Mouse (Mus musculus) liver, embryonic 15.5 days (tissue): ENCODE measurements around the gene Gm12258. TPM values are rescaled to one million over a fixed set of nuclear protein-coding genes. Genes with fewer than 3 reads are reported as not detected.
A peak's percentile ranks its signal among the peaks of the same experiment; 100 is the strongest.
"Not testable (repeated sequence)": the region's sequence is repeated elsewhere in the genome, so short reads cannot be mapped to it uniquely, and the experiment has no call there.

ENCODE experiments used
- ATAC-seq: fragments of 200-750 bp; cut with Nextera tagmentation; 2 replicates; pipeline ENCODE4 v1.8.0; 2017; ENCODE audit warnings: moderate number of reproducible peaks, mild to moderate bottlenecking, moderate library complexity; ENCODE audit not compliant: insufficient read depth
- H3K27ac ChIP-seq: fragments of 300-500 bp; sonication (generic); replicated peaks from 2 replicates; pipeline ENCODE4 v1.5.1; 2015; ENCODE audit warnings: mild to moderate bottlenecking, inconsistent platforms
- H3K27me3 ChIP-seq: fragments of 300-500 bp; sonication (generic); 2 replicates; pipeline ENCODE4 v1.6.1; 2015; ENCODE audit warnings: mild to moderate bottlenecking, inconsistent platforms
- H3K36me3 ChIP-seq: fragments of 300-500 bp; sonication (generic); replicated peaks from 2 replicates; pipeline ENCODE4 v1.6.1; 2015; ENCODE audit warnings: moderate library complexity, mild to moderate bottlenecking, inconsistent platforms
- H3K4me1 ChIP-seq: fragments of 300-500 bp; sonication (generic); replicated peaks from 2 replicates; pipeline ENCODE4 v1.6.1; 2015; ENCODE audit warnings: inconsistent platforms
- H3K4me2 ChIP-seq: fragments of 300-500 bp; sonication (generic); 2 replicates; pipeline ENCODE4 v1.6.1; 2015; ENCODE audit warnings: moderate library complexity, mild to moderate bottlenecking, inconsistent platforms
- H3K4me3 ChIP-seq: fragments of 300-500 bp; sonication (generic); replicated peaks from 2 replicates; pipeline ENCODE4 v1.5.1; 2015; ENCODE audit warnings: mild to moderate bottlenecking, inconsistent platforms
- H3K9ac ChIP-seq: fragments of 300-500 bp; sonication (generic); 2 replicates; pipeline ENCODE4 v1.6.1; 2015; ENCODE audit warnings: moderate library complexity, mild to moderate bottlenecking, inconsistent platforms
- H3K9me3 ChIP-seq: fragments of 300-500 bp; sonication (generic); replicated peaks from 2 replicates; pipeline ENCODE4 v1.6.1; 2016; ENCODE audit warnings: inconsistent platforms
- WGBS: fragments of 180-500 bp; shearing (Covaris S2); methylation state at CpG from one replicate; pipeline ENCODE4 v1.1.7; 2015; ENCODE audit warnings: mixed read lengths; ENCODE audit not compliant: insufficient replicate concordance; 5-methylcytosine and 5-hydroxymethylcytosine counted together
- polyA plus RNA-seq: library from polyadenylated mRNA; unstranded; fragments of >200 nt; fragmentation: Nextera tagmentation; extraction: Ambion mirVana; gene quantifications from 2 replicates; pipeline ENCODE4 v1.2.1, GENCODE M21; 2015

The Gm12258 gene
- polyA plus RNA-seq, 1 experiment from 2014 or later, result 1.7 TPM

DNA sequence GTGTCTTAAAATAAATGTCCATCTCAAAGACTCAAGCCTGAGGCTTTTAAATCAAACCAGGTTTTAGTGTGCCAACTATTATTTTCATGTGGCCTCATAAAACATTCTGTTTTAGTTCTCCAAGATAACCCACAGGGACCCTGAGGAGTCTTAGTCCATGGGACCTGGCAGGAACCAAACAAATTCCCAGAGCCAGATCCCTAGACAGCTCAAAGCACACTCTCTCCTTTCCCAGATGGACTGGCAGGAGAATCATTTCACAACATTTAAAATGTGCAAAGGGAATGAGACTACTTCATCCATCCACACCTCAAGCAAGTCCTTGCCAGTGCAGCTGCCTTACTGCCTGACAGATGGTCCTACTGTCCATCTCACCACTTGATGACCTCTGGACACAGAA is 8.0 kb upstream of the Gm12258 start, which contains the start of gene Olfr311:
Gene Olfr311, plus strand, starts transcription at position 301 of the 400 bp plus-strand sequence.
- ATAC-seq, H3K4me2 ChIP-seq, H3K4me1 ChIP-seq, H3K36me3 ChIP-seq, H3K9me3 ChIP-seq, H3K4me3 ChIP-seq, H3K27ac ChIP-seq, H3K27me3 ChIP-seq, H3K9ac ChIP-seq: not testable (repeated sequence)

GRCm38 (mm10) chr11:58847636-58848035 is 678 bp downstream of the Gm12258 start:
- ATAC-seq, result 0 out of 2 replicates have a peak, but pooled peaks have one; percentile 5
- H3K36me3 ChIP-seq, result peaks cover 15% of the 10 kb centered on the region
- H3K4me1 ChIP-seq, result peaks cover 14% of the 10 kb centered on the region
- no peaks in the 10 kb centered on the region for H3K27me3 ChIP-seq
- peak overlapping the region; percentile 88 for H3K9ac ChIP-seq
- H3K4me2 ChIP-seq, result peak overlapping the region; percentile 86
- WGBS, result 17% methylated on average over 9 of the region's 9 CpGs
- H3K4me3 ChIP-seq, result peak overlapping the region; percentile 87
- H3K27ac ChIP-seq, result peak overlapping the region; percentile 83
- no peaks in the 10 kb centered on the region for H3K9me3 ChIP-seq

DNA sequence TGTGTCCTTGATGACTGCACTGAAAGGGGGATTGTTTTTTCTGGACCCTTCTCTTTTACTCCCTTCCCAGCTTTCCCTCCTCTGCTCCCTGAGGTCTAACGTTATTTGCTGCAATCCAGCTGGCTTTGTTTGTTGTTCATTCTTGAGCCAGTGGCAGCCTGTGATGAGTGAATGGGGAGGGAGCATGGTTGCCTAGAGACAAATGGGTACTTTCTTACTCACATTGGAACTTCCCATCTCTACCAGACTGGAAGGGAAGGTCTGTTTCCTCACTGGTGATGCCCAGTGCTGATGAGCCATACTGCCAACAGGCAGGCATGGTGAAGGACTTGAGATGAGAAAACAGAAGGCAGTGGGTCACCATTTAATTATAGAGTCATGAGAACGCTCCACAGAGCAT is 2.8 kb downstream of the Gm12258 start:
- peaks cover 18% of the 10 kb centered on the region for H3K36me3 ChIP-seq
- H3K4me3 ChIP-seq, result no peak overlapping the region
- no peak overlapping the region for H3K27ac ChIP-seq
- H3K27me3 ChIP-seq, result no peaks in the 10 kb centered on the region
- H3K9me3 ChIP-seq, result no peaks in the 10 kb centered on the region
- WGBS, result 66% methylated on average over 2 of the region's 2 CpGs
- no peak for ATAC-seq
- H3K4me2 ChIP-seq, result no peak overlapping the region
- peaks cover 14% of the 10 kb centered on the region for H3K4me1 ChIP-seq
- no peak overlapping the region for H3K9ac ChIP-seq

DNA sequence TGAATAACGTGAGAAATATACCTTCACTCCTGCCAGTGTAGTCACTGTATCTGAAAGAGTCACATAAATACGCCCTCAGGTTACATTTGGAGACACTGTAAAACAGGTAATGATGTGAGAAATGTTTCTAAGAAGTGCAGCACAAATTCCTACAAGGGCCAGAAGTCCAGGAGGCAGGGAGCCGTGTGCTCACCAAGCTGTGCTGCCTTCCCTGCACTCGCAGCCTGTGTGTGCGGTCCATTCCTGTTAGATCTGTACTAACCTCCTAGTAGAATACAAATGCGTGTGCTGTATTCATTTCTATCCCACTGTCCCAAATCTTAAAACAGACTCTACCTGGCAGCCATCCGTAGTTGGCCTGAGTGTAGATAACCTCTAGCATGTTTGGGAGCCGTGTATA is 13.8 kb downstream of the Gm12258 start:
- H3K27ac ChIP-seq, result no peak overlapping the region
- 74% methylated on average over 8 of the region's 8 CpGs for WGBS
- H3K4me2 ChIP-seq, result no peak overlapping the region
- H3K27me3 ChIP-seq, result no peaks in the 10 kb centered on the region; the same call in 1 of the 2 replicates
- H3K4me3 ChIP-seq, result no peak overlapping the region
- peaks cover 10% of the 10 kb centered on the region; the same call in 1 of the 2 replicates for H3K9me3 ChIP-seq
- H3K36me3 ChIP-seq, result peaks cover 51% of the 10 kb centered on the region
- H3K9ac ChIP-seq, result no peak overlapping the region
- ATAC-seq, result no peak
- H3K4me1 ChIP-seq, result no peaks in the 10 kb centered on the region

DNA sequence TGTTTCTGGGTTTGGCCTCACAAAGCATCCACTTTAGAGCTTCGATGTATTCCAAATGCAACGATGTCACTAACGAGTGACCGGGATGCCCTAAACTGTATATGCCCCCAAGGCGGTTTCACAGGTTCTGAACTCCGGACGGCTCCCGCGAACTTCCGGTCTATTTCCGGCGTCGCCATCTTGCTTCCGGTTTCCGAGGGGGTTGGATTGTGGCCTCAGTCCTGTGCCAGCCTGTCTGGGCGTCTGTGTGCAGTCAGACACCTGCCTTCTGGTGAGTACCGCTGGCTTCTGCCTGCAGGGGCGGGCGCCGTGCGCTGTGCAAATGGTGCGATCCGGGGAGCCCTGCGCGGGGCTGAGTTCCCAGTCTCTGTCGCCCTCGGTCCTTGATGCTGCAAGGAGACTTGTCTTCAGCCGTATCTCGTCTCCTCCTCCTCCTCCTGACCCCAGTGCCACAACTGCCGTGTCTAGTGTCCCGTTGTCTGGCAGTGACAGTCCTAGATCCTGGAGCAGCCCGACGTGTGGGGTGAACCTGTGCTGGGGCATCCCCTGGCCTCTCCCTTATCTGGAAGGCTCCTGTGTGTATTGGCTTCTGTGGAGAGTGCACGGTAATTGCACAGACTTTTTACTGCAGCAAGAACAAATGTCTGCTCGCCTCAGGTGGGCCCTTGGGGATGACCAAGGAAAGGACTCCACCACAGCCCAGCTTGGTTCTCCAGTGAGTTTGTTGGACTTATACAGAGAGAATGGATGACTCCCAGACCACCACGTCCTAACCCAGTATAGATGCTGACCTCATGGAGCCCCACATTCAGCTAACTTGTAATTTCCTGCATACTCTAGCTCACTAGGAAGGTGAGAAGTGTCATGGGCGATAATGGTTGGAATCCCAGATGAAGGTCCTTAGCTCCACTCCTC is 20.3 kb downstream of the Gm12258 start, which contains the start of gene 2810021J22Rik:
Gene 2810021J22Rik, plus strand, starts transcription at position 178 of the 915 bp plus-strand sequence.
- 3% methylated on average over 37 of the region's 37 CpGs for WGBS
- no peaks in the 10 kb centered on the region for H3K9me3 ChIP-seq
- H3K4me2 ChIP-seq, result peak within 1 kb of the TSS; percentile 82
- no peaks in the 10 kb centered on the region; the same call in 1 of the 2 replicates for H3K27me3 ChIP-seq
- peak; percentile 91 for ATAC-seq
- H3K36me3 ChIP-seq, result peaks cover 19% of the 10 kb centered on the region
- peak within 1 kb of the TSS; percentile 82 for H3K27ac ChIP-seq
- H3K4me3 ChIP-seq, result peak within 1 kb of the TSS; percentile 80
- peak within 1 kb of the TSS; percentile 73 for H3K9ac ChIP-seq
- peaks cover 23% of the 10 kb centered on the region for H3K4me1 ChIP-seq

DNA sequence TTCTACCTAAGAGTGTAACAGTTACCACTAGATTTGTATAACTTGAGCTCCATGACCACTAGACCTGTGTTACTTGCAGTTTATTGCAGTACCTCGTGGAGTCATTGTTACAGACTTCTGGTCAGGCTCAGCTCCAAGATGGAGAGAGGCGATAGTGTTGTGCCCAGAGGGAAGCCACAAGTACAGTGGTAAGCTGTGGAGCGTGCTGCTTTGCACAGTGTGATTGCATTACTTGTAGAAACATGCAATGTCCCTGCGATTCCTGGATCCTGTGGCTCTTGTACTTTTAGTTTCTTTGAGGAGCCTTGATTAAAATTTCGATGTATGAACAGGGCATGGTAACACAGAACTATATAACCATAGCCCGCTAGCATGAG is 21.0 kb downstream of the Gm12258 start:
- H3K4me3 ChIP-seq, result peak overlapping the region; percentile 80
- H3K36me3 ChIP-seq, result peaks cover 19% of the 10 kb centered on the region
- H3K9ac ChIP-seq, result peak overlapping the region; percentile 73
- 64% methylated on average over 6 of the region's 6 CpGs for WGBS
- H3K4me2 ChIP-seq, result peak overlapping the region; percentile 82
- H3K4me1 ChIP-seq, result peaks cover 23% of the 10 kb centered on the region
- no peak for ATAC-seq
- no peaks in the 10 kb centered on the region; the same call in 1 of the 2 replicates for H3K27me3 ChIP-seq
- H3K9me3 ChIP-seq, result no peaks in the 10 kb centered on the region
- H3K27ac ChIP-seq, result no peak overlapping the region; the same call in 1 of the 2 replicates

GRCm38 (mm10) chr11:58870961-58871360 is 24.0 kb downstream of the Gm12258 start:
- Histone ChIP-seq H3K36me3 (peaks cover 24% of the 10 kb centered on the region), H3K4me2 (no peak overlapping the region), H3K9ac (no peak overlapping the region), H3K4me3 (no peak overlapping the region), H3K4me1 (peaks cover 23% of the 10 kb centered on the region), H3K27ac (no peak overlapping the region), H3K27me3 (no peaks in the 10 kb centered on the region), H3K9me3 (no peaks in the 10 kb centered on the region)
- no peak for ATAC-seq
- 83% methylated on average over 4 of the region's 4 CpGs for whole genome bisulfite sequencing

DNA sequence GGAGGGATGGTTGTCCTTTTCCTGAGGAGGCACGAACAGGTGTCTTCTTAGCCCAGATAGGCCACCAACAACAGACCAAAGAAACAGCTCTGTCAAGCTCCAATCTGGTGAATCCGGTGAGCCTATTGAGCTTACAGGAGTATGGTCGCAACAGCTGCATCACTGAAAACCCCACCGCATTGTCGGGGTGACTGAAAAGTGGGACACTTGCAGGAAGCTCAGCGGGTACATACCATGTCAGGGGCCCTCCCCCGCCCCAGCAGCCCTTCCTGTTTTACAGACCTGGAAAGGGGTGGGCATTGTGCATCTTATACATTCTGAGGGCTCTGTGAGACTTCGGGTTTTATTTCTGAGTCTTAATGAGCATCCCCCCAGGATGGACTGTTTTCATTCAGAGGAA is 36.8 kb downstream of the Gm12258 start:
- Histone ChIP-seq H3K4me1 (no peaks in the 10 kb centered on the region), H3K27ac (no peak overlapping the region), H3K9ac (no peak overlapping the region), H3K4me3 (no peak overlapping the region), H3K9me3 (no peaks in the 10 kb centered on the region), H3K4me2 (no peak overlapping the region), H3K27me3 (no peaks in the 10 kb centered on the region), H3K36me3 (peaks cover 38% of the 10 kb centered on the region)
- no peak for ATAC-seq
- WGBS, result 66% methylated on average over 8 of the region's 8 CpGs

DNA sequence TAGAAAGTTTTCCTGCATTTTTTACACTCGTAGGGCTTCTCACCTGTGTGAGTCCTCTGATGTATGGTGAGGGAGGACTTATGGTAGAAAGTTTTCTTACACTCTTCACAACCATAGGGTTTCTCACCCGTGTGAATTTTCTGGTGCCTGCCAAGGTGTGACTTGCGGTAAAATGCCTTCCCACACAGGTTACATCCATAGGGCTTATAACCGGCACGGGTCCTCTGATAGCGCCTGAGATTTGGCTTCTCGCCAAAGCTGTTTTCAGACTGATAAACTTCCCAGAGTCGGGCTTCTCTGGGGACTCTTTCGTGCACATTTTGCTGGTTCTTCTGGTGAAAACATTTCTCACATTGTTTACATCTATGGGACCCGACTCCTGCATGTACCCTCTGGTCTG is 43.6 kb downstream of the Gm12258 start:
- Histone ChIP-seq H3K4me2 (no peak overlapping the region), H3K4me3 (no peak overlapping the region), H3K4me1 (no peaks in the 10 kb centered on the region), H3K9ac (no peak overlapping the region), H3K27ac (no peak overlapping the region), H3K9me3 (no peaks in the 10 kb centered on the region), H3K36me3 (peaks cover 70% of the 10 kb centered on the region), H3K27me3 (no peaks in the 10 kb centered on the region)
- 87% methylated on average over 10 of the region's 10 CpGs for WGBS
- no peak for ATAC-seq

DNA sequence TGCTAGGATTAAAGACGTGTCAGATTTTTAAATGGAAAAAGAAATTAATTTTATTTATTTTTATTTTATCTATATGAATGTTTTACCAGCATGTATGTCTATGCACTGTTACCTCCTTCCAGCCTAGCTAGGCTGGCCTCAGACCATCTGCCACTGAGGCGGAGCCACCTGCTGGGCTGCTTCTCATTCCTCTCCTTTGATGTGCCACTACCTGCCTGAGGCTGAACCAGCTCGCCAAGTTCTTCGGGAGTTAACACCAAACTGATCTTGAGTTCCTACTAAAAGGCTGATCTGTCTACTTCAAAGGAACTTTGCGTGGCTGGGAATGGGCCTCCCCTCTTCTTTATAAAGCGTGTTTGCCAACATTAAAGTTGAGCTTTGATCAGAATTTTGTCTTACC is 47.5 kb downstream of the Gm12258 start:
- no peak for ATAC-seq
- Histone ChIP-seq H3K4me1 (0 out of 2 replicates have a peak, but pooled peaks cover 10% of the 10 kb centered on the region), H3K4me2 (no peak overlapping the region), H3K4me3 (no peak overlapping the region), H3K27ac (no peak overlapping the region), H3K9me3 (no peaks in the 10 kb centered on the region), H3K36me3 (peaks cover 91% of the 10 kb centered on the region), H3K27me3 (no peaks in the 10 kb centered on the region), H3K9ac (no peak overlapping the region)
- WGBS, result 90% methylated on average over 6 of the region's 6 CpGs

DNA sequence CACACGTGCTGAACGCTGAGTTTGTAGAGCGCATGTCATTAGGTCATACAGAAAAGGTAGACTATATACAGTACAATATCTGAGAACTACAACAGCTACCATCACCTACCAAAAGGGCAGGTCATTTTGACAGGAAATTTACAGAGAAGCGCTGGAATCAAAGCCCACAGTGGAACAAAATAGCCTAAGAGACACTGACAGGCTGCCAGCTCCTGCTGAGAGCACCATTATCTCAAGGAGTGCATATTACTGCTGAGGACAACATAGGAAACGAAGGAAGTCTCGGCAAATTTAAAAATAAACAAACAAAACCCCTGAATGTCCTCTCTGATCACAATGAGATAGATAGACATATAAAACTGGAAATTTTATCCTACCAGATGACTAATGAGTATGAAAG is 50.5 kb downstream of the Gm12258 start:
- Histone ChIP-seq H3K9ac (no peak overlapping the region), H3K4me3 (no peak overlapping the region), H3K36me3 (peaks cover 90% of the 10 kb centered on the region), H3K27ac (no peak overlapping the region), H3K4me1 (peaks cover 32% of the 10 kb centered on the region), H3K9me3 (no peaks in the 10 kb centered on the region), H3K4me2 (no peak overlapping the region), H3K27me3 (no peaks in the 10 kb centered on the region)
- WGBS, result 87% methylated on average over 6 of the region's 6 CpGs
- ATAC-seq, result no peak
